Mouse (Mus musculus) hindbrain, embryonic 10.5 days (tissue): Measurements from ENCODE around the gene Tex261. TPM values are rescaled to one million over a fixed set of nuclear protein-coding genes. Genes with fewer than 3 reads are reported as not detected.
A peak's percentile ranks its signal among the peaks of the same experiment; 100 is the strongest.
"Not testable (repeated sequence)": the region's sequence is repeated elsewhere in the genome, so short reads cannot be mapped to it uniquely, and the experiment has no call there.

ENCODE experiments used
- DNase-seq: peaks from one replicate; pipeline ENCODE4 v3.0.0-alpha.2; 2017; ENCODE audit warnings: low spot score
- H3K27ac ChIP-seq: fragments of 300-500 bp; sonication (generic); 2 replicates; pipeline ENCODE4 v1.5.1; 2016; ENCODE audit warnings: mild to moderate bottlenecking, moderate library complexity
- H3K27me3 ChIP-seq: fragments of 300-500 bp; sonication (generic); 2 replicates; pipeline ENCODE4 v1.6.1; 2016; ENCODE audit warnings: mild to moderate bottlenecking; ENCODE audit not compliant: poor library complexity, insufficient read depth, severe bottlenecking
- H3K36me3 ChIP-seq: fragments of 300-500 bp; sonication (generic); 2 replicates; pipeline ENCODE4 v1.6.1; 2016; ENCODE audit warnings: mild to moderate bottlenecking, moderate library complexity
- H3K4me1 ChIP-seq: fragments of 300-500 bp; sonication (generic); replicated peaks from 2 replicates; pipeline ENCODE4 v1.6.1; 2016; ENCODE audit warnings: mild to moderate bottlenecking
- H3K4me3 ChIP-seq: fragments of 300-500 bp; sonication (generic); 2 replicates; pipeline ENCODE4 v1.5.1; 2016; ENCODE audit warnings: mild to moderate bottlenecking, moderate library complexity
- H3K9me3 ChIP-seq: fragments of 300-500 bp; sonication (generic); 2 replicates; pipeline ENCODE4 v1.6.1; 2016; ENCODE audit warnings: mild to moderate bottlenecking, moderate library complexity
- WGBS: fragments of 180-500 bp; shearing (Covaris S2); methylation state at CpG from one replicate; pipeline ENCODE4 v1.1.7; 2016; 5-methylcytosine and 5-hydroxymethylcytosine counted together
- polyA plus RNA-seq: library from polyadenylated mRNA; unstranded; fragments of >200 nt; fragmentation: Nextera tagmentation; extraction: Ambion mirVana; gene quantifications from 2 replicates; pipeline ENCODE4 v1.2.1, GENCODE M21; 2016

Tex261 gene
- 71.1 and 85.6 TPM in 2 replicates for polyA plus RNA-seq

GRCm38 (mm10) chr6:83775638-83776293 is at the start of gene Tex261:
Gene Tex261 (minus strand): TSS chr6:83775813.
- peak; percentile 92 for DNase-seq
- Histone ChIP-seq H3K36me3 (peaks cover 30% of the 10 kb centered on the region), H3K4me1 (peaks cover 30% of the 10 kb centered on the region), H3K27me3 (no peaks in the 10 kb centered on the region), H3K4me3 (peak within 1 kb of the TSS; percentile 95), H3K9me3 (no peaks in the 10 kb centered on the region), H3K27ac (peak within 1 kb of the TSS; percentile 94)
- WGBS, result under 1% methylated on average over 45 of the region's 45 CpGs

GRCm38 (mm10) chr6:83821856-83822255 is 46.2 kb upstream of the Tex261 start:
- DNase-seq, result no peak
- 90% methylated on average over 2 of the region's 2 CpGs for whole genome bisulfite sequencing
- Histone ChIP-seq H3K27me3 (no peaks in the 10 kb centered on the region), H3K9me3 (peaks cover 6% of the 10 kb centered on the region; the same call in 1 of the 2 replicates), H3K4me1 (no peaks in the 10 kb centered on the region), H3K36me3 (peaks cover 21% of the 10 kb centered on the region), H3K4me3 (no peak overlapping the region), H3K27ac (no peak overlapping the region)

- Histone ChIP-seq H3K9me3 (peaks cover 6% of the 10 kb centered on the region; the same call in 1 of the 2 replicates), H3K27ac (no peak overlapping the region), H3K27me3 (no peaks in the 10 kb centered on the region), H3K4me1 (no peaks in the 10 kb centered on the region), H3K36me3 (peaks cover 30% of the 10 kb centered on the region), H3K4me3 (no peak overlapping the region)
- WGBS, result 86% methylated on average over 2 of the region's 2 CpGs
- no peak for DNase-seq
Measured at GRCm38 (mm10) chr6:83820727-83821515, 45.3 kb upstream of the Tex261 start.

- no peaks in the 10 kb centered on the region for H3K4me1 ChIP-seq
- DNase-seq, result no peak
- H3K9me3 ChIP-seq, result peaks cover 9% of the 10 kb centered on the region; the same call in 1 of the 2 replicates
- no peaks in the 10 kb centered on the region for H3K27me3 ChIP-seq
- H3K4me3 ChIP-seq, result no peak overlapping the region
- H3K27ac ChIP-seq, result no peak overlapping the region
- 86% methylated on average over 1 of the region's 1 CpGs for WGBS
- H3K36me3 ChIP-seq, result peaks cover 49% of the 10 kb centered on the region
Measured at GRCm38 (mm10) chr6:83818996-83819395, 43.4 kb upstream of the Tex261 start.

GRCm38 (mm10) chr6:83815801-83816200 is 40.2 kb upstream of the Tex261 start:
- H3K27ac ChIP-seq, result no peak overlapping the region
- WGBS, result 93% methylated on average over 3 of the region's 3 CpGs
- no peak overlapping the region for H3K4me3 ChIP-seq
- DNase-seq, result no peak
- H3K27me3 ChIP-seq, result no peaks in the 10 kb centered on the region
- peaks cover 9% of the 10 kb centered on the region; the same call in 1 of the 2 replicates for H3K9me3 ChIP-seq
- H3K36me3 ChIP-seq, result peaks cover 80% of the 10 kb centered on the region
- H3K4me1 ChIP-seq, result no peaks in the 10 kb centered on the region

- H3K36me3 ChIP-seq, result peaks cover 72% of the 10 kb centered on the region
- DNase-seq, result no peak
- WGBS, result 89% methylated on average over 3 of the region's 3 CpGs
Measured at GRCm38 (mm10) chr6:83802846-83803245, 27.2 kb upstream of the Tex261 start.

GRCm38 (mm10) chr6:83802033-83802432 is 26.4 kb upstream of the Tex261 start:
- Histone ChIP-seq H3K36me3 (peaks cover 64% of the 10 kb centered on the region), H3K4me1 (no peaks in the 10 kb centered on the region; the same call in 1 of the 2 replicates), H3K27ac (no peak overlapping the region), H3K4me3 (no peak overlapping the region), H3K27me3 (no peaks in the 10 kb centered on the region; the same call in 1 of the 2 replicates), H3K9me3 (no peaks in the 10 kb centered on the region)
- no peak for DNase-seq
- WGBS, result 95% methylated on average over 5 of the region's 5 CpGs

More at GRCm38 (mm10) chr6:83802846-83803245, 27.2 kb upstream of the Tex261 start:
- no peaks in the 10 kb centered on the region for H3K9me3 ChIP-seq
- H3K27me3 ChIP-seq, result no peaks in the 10 kb centered on the region
- H3K4me3 ChIP-seq, result no peak overlapping the region
- H3K4me1 ChIP-seq, result no peaks in the 10 kb centered on the region
- no peak overlapping the region for H3K27ac ChIP-seq

GRCm38 (mm10) chr6:83796686-83797085 is 21.1 kb upstream of the Tex261 start:
- peaks cover 15% of the 10 kb centered on the region for H3K4me1 ChIP-seq
- no peaks in the 10 kb centered on the region for H3K9me3 ChIP-seq
- H3K27me3 ChIP-seq, result no peaks in the 10 kb centered on the region; the same call in 1 of the 2 replicates
- 62% methylated on average over 3 of the region's 3 CpGs for WGBS
- H3K4me3 ChIP-seq, result no peak overlapping the region
- H3K36me3 ChIP-seq, result peaks cover 25% of the 10 kb centered on the region
- no peak overlapping the region for H3K27ac ChIP-seq
- no peak for DNase-seq

GRCm38 (mm10) chr6:83795492-83795900 is 19.9 kb upstream of the Tex261 start:
- H3K4me3 ChIP-seq, result peak overlapping the region; percentile 82
- H3K27ac ChIP-seq, result peak overlapping the region; percentile 95
- WGBS, result 19% methylated on average over 13 of the region's 13 CpGs
- no peak for DNase-seq
- H3K9me3 ChIP-seq, result no peaks in the 10 kb centered on the region
- H3K27me3 ChIP-seq, result peaks cover 3% of the 10 kb centered on the region; the same call in 1 of the 2 replicates
- H3K36me3 ChIP-seq, result peaks cover 13% of the 10 kb centered on the region; the same call in 1 of the 2 replicates
- H3K4me1 ChIP-seq, result peaks cover 15% of the 10 kb centered on the region

GRCm38 (mm10) chr6:83794760-83795296 is 19.2 kb upstream of the Tex261 start, which contains the start of gene Nagk:
Gene Nagk (plus strand): TSS chr6:83794982.
- H3K27me3 ChIP-seq, result peaks cover 3% of the 10 kb centered on the region; the same call in 1 of the 2 replicates
- peak within 1 kb of the TSS; percentile 95 for H3K27ac ChIP-seq
- peak within 1 kb of the TSS; percentile 82 for H3K4me3 ChIP-seq
- DNase-seq, result peak; percentile 95
- H3K4me1 ChIP-seq, result peaks cover 15% of the 10 kb centered on the region
- H3K9me3 ChIP-seq, result no peaks in the 10 kb centered on the region
- WGBS, result under 1% methylated on average over 43 of the region's 43 CpGs
- H3K36me3 ChIP-seq, result peaks cover 8% of the 10 kb centered on the region; the same call in 1 of the 2 replicates

- Histone ChIP-seq H3K27ac (no peak overlapping the region), H3K9me3 (no peaks in the 10 kb centered on the region), H3K36me3 (no peaks in the 10 kb centered on the region), H3K4me3 (no peak overlapping the region), H3K4me1 (peaks cover 21% of the 10 kb centered on the region), H3K27me3 (peaks cover 3% of the 10 kb centered on the region; the same call in 1 of the 2 replicates)
- 74% methylated on average over 4 of the region's 4 CpGs for WGBS
- DNase-seq, result no peak
Measured at GRCm38 (mm10) chr6:83791251-83791890, 15.8 kb upstream of the Tex261 start.

- not testable (repeated sequence) for H3K9me3 ChIP-seq, H3K4me3 ChIP-seq
- 85% methylated on average over 5 of the region's 5 CpGs for WGBS
Measured at GRCm38 (mm10) chr6:83790533-83790932, 14.9 kb upstream of the Tex261 start.

More at GRCm38 (mm10) chr6:83790533-83790932, 14.9 kb upstream of the Tex261 start:
- H3K36me3 ChIP-seq, H3K27ac ChIP-seq, DNase-seq, H3K27me3 ChIP-seq: not testable (repeated sequence)
- H3K4me1 ChIP-seq, result peaks cover 18% of the 10 kb centered on the region
